Mouse (Mus musculus) cerebral cortex, adult 2 months (tissue): ENCODE measurements around the gene Sox13.

ENCODE experiments used
- WGBS: fragments of 180-500 bp; shearing (Covaris S2); methylation state at CpG from one replicate; pipeline ENCODE4 v1.1.7; 2018; 5-methylcytosine and 5-hydroxymethylcytosine counted together

The Sox13 gene

DNA sequence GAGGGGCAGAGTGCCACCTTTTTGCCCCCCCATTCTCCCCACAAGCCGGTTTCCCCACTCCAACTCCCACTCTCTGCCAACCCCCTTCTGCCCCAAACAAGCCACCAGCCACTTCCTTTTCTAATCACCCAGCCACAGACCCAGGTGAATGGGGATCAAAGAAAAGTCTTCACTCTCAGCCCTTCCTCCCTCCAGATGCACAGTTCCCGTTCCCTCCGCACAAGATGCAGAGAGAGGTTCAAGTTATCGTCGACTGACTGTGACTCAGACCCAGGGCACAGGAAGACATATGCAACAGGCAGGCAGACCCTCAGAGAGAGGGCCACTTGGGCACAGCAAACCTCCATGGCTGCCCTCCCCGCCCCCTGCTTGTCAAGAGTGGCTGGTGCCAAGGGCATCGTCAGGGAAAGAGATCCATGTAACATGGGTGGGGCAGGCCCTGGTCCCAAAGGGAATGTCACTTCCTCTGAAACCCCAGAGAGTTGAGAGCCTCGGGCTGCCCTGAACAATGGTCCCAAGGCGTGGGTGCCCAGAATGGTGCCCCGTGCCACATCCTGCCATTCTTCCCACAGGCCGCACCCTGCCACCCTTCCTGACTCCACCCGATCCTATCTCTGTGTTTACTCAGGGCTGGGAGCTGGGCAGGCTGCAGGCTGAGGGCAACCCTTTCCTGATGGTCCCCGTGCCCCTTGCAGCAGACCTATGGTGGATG, 24.0 kb downstream of the Sox13 start:
- 73% methylated on average over 13 of the region's 13 CpGs for WGBS

- 42% methylated on average over 17 of the region's 17 CpGs for WGBS
These were observed 26.5 kb downstream of the Sox13 start for GRCm38 (mm10) chr1:133397483-133398237.

- 84% methylated on average over 5 of the region's 5 CpGs for WGBS
These were observed 27.1 kb downstream of the Sox13 start for GRCm38 (mm10) chr1:133397094-133397482.

GRCm38 (mm10) chr1:133396693-133397092, 27.5 kb downstream of the Sox13 start:
- WGBS: 96% methylated on average over 5 of the region's 5 CpGs

GRCm38 (mm10) chr1:133394702-133395101, 29.5 kb downstream of the Sox13 start:
- WGBS: 44% methylated on average over 4 of the region's 4 CpGs

GRCm38 (mm10) chr1:133387539-133388268, 36.5 kb downstream of the Sox13 start:
- 63% methylated on average over 19 of the region's 19 CpGs for WGBS

DNA sequence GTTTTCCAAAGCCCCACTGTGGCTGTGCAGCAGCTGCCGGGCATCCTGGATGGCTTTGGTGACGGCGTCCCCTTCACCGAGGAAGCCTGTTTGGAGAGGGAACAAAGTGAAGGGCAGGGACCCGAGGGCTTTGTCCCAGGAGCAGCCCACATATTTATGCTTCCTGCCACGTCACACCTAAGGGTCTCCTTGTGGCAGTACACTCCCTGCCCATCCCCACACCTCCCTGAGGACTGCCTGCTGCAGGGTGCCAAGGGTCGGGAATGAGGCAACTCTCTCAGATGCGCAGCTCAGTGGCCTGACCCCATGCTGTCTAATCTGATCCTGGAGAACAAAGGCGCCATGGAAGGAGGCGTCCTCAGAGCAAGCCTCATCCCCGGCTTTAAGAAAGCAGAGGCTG, 38.0 kb downstream of the Sox13 start:
- 68% methylated on average over 11 of the region's 11 CpGs for WGBS

- WGBS: 48% methylated on average over 9 of the region's 9 CpGs
These were observed 38.7 kb downstream of the Sox13 start for GRCm38 (mm10) chr1:133385506-133385905.

GRCm38 (mm10) chr1:133383157-133383783, 40.9 kb downstream of the Sox13 start:
- 93% methylated on average over 14 of the region's 14 CpGs for WGBS

- WGBS: 59% methylated on average over 12 of the region's 12 CpGs
These were observed 41.5 kb downstream of the Sox13 start for GRCm38 (mm10) chr1:133382552-133383155.

- 10% methylated on average over 9 of the region's 9 CpGs for WGBS
These were observed 42.2 kb downstream of the Sox13 start for GRCm38 (mm10) chr1:133382008-133382407.

- 58% methylated on average over 14 of the region's 14 CpGs for WGBS
These were observed 43.7 kb downstream of the Sox13 start for GRCm38 (mm10) chr1:133380347-133381065.

- WGBS: 76% methylated on average over 3 of the region's 3 CpGs
These were observed 44.2 kb downstream of the Sox13 start for GRCm38 (mm10) chr1:133379986-133380320.

DNA sequence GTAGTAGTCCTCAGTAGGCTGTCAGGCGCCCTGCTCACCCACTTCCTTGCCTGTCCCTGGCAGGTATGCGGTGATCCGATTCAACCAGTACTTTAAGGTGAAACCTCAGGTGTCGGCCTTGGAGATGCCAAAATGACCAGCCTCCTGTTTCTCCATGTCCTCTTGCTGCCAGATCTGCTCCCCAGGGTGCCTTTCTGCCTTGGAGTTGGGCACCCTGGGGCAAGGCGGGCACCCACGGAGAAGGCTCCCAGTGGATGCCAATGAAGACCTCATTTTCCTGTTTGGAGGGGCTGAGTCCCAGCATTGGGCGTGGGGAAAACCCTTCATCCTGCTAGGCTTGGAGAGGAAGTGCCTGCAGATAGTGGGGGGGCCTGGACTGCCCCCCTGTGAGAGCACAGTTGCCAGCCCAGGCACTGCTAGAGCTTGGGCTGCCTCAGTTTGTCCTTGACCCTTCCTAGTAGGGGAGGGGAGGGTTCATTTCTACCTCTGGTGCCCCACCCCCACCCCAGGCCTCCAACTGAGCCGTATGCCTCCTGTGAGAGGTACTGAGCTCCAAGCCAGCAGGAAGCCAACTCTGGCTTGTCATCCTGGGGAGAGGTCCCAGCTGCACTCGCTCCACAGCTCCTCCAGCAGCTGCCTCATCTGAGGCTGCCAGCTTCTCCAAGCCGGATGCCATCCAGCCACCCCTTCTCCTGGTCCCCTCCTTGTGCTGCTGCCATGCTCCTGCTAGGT, 44.8 kb downstream of the Sox13 start:
- 73% methylated on average over 10 of the region's 10 CpGs for WGBS

DNA sequence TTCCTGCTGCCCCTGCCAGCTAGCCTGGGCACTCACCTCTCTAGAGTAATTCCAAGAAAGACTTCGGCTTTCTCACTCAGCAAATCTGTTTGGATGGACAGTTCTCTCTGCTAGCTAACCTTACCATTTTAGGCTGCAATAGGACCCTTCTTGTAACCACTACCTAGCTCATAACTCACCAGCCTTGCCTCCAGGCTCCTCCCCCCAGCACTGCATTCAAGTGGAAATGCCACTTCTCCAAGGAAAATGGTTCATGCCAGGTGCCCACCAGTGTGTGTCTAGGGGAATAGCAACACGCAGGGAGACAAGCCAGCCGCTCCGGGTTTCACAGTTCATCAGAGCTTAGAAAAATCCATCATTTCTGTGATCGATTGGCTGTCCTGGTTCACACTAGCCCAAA, 46.6 kb downstream of the Sox13 start:
- WGBS: 91% methylated on average over 5 of the region's 5 CpGs

- WGBS: 62% methylated on average over 10 of the region's 10 CpGs
These were observed 48.4 kb downstream of the Sox13 start for GRCm38 (mm10) chr1:133375696-133376346.

GRCm38 (mm10) chr1:133372113-133372512, 52.1 kb downstream of the Sox13 start:
- 80% methylated on average over 8 of the region's 8 CpGs for whole genome bisulfite sequencing

- WGBS: 91% methylated on average over 6 of the region's 6 CpGs
These were observed 52.7 kb downstream of the Sox13 start for GRCm38 (mm10) chr1:133371431-133371830.

DNA sequence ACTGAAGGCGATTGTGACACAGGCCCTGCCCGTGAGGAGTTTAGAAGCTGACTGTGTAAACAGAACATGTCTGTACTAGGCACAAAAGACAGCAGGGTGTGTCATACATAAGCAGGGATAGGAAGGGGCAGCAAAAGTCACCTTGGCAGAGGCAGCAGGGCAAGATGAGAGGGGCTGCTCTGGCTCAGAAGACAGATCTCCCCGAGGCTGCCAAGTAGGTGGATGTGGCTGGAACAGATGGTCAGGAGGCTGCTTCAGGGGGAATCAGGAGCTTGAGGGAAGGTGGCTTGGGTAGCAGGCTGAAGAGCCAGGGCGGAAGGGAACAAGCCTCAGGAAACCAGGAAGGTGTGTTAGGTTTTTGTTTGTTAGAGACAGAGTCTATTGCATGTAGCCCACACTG, 53.8 kb downstream of the Sox13 start:
- 61% methylated on average over 4 of the region's 4 CpGs for WGBS

- WGBS: 58% methylated on average over 10 of the region's 10 CpGs
These were observed 55.5 kb downstream of the Sox13 start for GRCm38 (mm10) chr1:133368644-133369043.
